Mouse (Mus musculus) left cerebral cortex, postnatal 10 days (tissue): ENCODE results near the gene Copg2. TPM values are rescaled to one million over a fixed set of nuclear protein-coding genes. Genes with fewer than 3 reads are reported as not detected.

ENCODE experiments used
- DNase-seq, 2 experiments: peaks; one replicate each; pipeline ENCODE4 v3.0.0; 2021 to 2022; ENCODE audit warnings: low spot score in 2 of 2, mixed read lengths in 1 of 2; ENCODE audit errors: extremely low spot score in 1 of 2
- intact Hi-C: fragments of 180-260 bp; cut with DNase I; formaldehyde crosslinking; loops from one replicate; pipeline ENCODE4 v1.15.1; 2025
- total RNA-seq, 2 experiments: library from RNA; stranded (reverse); gene quantifications; 2 replicates each; pipeline ENCODE4 v1.2.3; 2021

The Copg2 gene
- total RNA-seq, result 10 to 100 TPM; 50.4 to 53.6 TPM

DNA sequence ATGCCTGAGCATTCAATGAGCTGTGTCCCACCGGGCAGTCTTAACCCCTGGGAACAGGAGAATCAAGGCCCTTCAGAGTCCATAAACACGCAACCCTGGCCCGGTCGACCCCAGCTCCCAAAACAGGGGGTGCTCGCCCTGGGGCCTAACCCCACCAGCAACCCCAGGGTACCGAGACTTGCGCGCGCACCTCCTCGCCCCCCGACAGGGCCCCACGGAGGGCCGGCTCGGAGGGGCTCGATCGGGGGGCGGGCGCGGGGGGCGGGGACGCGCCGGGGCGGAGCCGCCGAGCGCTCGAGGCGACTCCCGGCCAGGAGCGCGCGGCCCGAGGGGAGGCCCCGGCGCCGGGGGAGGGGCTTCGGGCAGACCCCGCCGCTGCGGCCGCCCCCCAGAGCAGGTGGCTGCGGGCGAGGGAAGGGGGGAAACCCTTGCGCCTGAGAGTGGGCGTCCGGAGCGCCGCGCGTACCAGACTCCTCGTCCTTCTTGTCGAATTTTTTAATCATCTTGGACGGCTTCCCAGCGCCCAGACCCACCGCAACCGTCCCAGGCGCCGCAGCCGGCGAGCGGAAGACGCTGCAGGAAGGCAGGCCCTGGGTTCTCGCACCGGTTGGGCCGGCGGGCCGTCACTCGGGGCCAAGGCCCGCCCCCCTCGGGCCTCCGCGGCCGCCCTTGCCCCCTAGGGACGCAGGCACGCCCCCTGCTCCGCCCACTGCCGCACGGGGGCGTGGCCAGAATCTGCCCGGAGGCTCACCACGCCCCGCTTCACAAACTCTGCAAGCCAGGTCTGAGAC lies at the start of gene Copg2:
Gene Copg2, minus strand, starts transcription at position 600 of the 791 bp plus-strand sequence.
- peak; percentile 87 to 95 for DNase-seq
- intact Hi-C loops, result no loop called here

DNA sequence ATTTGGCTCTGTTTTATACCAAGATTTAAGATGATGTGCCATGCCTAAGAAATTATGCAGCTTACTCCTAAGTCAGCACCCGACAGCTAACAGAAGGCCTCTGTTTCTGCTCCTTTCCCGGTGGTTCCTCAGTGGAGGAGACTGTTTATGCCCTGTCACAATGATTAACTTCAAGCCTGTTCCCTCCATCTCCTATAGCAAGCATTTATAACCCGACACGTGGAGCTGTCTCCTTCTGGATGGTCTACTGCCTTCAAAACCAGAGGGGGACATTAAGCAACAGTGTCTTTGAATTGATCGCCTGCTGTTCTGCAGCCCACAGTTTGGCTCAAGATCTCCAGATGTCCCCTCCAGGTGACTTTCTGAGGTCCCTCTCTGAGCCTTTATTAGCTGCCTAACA lies 42.7 kb upstream of the Copg2 start:
- intact Hi-C loops, result no loop called here
- DNase-seq, result no peak

DNA sequence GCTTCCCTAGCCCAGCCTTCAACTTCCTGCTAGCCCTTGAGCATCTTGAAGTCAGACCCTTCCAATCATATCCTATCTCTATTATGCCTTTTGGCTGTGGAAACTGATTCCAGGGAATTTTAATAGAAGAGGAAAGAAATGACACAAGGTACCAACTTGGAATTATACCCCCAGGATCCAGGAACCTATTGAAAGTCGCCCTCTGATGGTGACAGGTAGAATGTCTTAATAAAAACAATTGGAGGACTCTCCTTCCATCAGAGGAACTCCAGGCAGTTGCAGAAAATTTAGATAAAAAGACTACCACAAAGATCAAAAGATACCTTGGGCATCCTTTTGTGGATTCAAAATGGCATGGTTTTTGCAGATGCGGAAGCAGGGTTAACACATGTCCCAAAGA lies 26.2 kb upstream of the Copg2 start:
- DNase-seq, result no peak
- intact Hi-C loops, result no loop called here

DNA sequence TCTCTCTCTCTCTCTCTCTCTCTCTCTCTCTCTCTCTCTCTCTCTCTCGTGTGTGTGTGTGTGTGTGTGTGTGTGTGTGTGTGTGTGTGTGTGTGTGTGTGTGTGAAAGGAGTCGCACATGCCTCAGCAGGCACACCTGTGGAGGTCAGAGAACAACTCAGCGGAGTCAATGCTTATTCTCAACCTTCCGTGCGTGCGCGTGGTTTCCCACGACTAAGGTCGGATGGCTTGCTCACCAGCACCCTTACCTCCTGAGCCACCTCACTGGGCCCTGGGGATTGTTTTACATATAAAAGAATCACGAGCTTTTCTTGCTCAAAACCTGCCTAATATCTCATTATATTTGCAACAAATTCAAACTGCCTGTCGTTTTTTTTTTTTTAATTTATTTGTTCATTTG lies 25.2 kb upstream of the Copg2 start:
- DNase-seq, result no peak
- intact Hi-C loops, result no loop called here

DNA sequence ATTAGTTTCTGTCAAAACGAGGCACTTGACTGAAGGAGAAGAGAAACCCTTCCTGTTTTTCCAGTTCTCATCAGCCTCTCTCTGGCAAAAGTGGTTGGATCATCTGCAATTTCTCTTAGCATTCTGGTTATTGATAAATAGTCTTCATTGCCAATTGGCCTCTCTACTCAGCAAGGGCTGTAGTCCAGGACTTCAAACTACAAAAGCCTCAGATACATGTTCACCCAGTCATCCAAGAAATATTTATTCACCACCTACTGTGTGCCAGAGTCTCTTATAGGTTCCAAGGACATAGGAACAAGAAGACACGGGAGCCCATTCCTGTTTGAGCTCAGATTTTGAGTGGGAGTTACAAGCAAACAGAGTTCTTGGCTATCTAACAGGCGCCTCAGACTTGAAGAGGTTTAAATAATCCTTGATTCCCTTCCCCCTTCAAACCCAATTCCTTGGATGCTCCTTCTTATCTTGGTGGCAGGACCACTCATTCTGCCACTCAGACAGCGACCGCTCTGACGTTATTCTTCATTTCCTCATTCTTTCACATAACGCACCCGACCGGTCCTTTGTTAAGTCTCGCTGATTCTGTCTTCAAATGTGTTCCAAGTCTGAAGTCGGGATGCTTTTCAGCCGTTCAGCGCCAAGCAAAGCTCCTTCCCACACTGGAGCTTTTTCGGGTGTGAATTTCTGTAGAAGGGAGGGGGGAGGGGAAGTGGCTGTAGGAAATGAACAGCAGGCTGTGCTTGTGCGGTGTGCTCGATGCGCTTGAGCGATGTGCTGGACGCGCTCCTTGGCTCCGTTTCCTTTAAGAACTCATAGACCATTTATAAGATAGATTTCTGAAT lies 24.5 kb upstream of the Copg2 start:
- DNase-seq, result peak; percentile 35 to 54
- intact Hi-C loops, result no loop called here

- intact Hi-C loops, result no loop called here
- DNase-seq, result no peak
Observed at GRCm38 (mm10) chr6:30915473-30915872, 18.9 kb upstream of the Copg2 start, which contains the start of gene Tsga13. Gene Tsga13, minus strand, starts transcription at chr6:30915573.

- intact Hi-C loops, result no loop called here
- DNase-seq, result peak in 1 of 2 experiments; percentile 21
Observed at GRCm38 (mm10) chr6:30907970-30908369, 11.4 kb upstream of the Copg2 start.

DNA sequence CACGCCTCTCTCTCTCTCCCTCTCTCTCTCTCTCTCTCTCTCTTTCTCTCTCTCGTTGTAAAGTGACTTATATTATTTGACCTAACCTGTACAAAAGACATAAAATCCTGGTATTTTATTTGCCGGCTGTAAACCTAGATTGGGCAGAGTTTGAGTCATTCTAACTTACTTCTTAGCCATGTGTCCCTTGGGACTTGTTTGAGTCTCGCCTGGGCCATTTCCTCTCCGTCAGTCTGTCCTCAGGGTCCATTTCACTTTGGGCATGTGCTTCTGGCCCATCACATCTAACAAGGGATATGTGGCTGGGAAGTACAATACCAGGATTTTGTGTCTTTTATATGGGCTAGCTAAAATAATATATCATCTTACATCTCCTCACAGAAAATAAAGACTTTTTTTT lies 8.3 kb upstream of the Copg2 start:
- intact Hi-C loops, result no loop called here
- DNase-seq, result no peak

DNA sequence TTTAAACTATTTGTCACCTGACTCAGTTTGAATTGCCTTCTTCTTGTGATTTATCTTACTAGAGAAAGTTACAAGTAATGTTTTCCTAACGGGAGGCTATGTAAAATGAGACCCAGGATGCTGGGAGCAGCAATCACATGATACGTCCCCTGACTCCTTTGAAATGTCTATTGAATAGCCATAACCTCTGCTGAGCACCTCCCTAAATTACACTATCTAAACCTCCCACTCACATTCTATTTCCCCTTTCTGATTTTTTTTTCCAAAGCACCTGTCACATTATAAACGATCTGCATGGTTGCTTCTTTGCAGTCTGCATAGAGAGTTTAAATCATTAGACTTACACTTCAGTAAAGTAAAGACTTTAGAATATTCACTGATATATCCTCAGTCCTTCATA lies 7.4 kb upstream of the Copg2 start:
- intact Hi-C loops, result no loop called here

GRCm38 (mm10) chr6:30897520-30897919 lies 926 bp upstream of the Copg2 start:
- intact Hi-C loops, result no loop called here
- no peak for DNase-seq

More for the DNA sequence above, 7.4 kb upstream of the Copg2 start:
- no peak for DNase-seq

GRCm38 (mm10) chr6:30896986-30897327 lies 363 bp upstream of the Copg2 start:
- no peak for DNase-seq
- intact Hi-C loops, result no loop called here

GRCm38 (mm10) chr6:30895819-30896194 lies 787 bp downstream of the Copg2 start:
- intact Hi-C loops, result no loop called here
- DNase-seq, result peak in 1 of 2 experiments; percentile 8

DNA sequence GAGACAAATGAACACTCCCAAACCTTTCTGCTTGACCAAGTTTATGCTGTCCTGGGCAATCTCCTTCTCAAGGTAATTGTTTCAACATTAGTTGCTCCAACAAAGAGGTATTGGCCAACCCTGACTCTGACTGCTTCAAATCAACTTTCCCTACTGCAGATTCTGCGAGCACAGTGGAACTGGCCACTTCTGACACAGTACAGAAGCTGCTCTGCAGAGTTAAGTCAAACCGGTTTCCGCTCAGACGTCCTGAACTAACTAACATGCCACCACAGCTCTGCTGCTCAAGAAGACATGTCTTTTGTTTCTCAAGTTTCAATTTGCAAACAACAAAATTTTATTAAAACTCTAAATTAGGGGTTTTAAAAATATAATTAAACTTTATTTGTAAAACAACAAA lies 3.5 kb downstream of the Copg2 start:
- DNase-seq, result no peak
- intact Hi-C loops, result no loop called here

- intact Hi-C loops, result no loop called here
- DNase-seq, result no peak
Observed at GRCm38 (mm10) chr6:30891761-30892160, 4.8 kb downstream of the Copg2 start.

GRCm38 (mm10) chr6:30884856-30885255 lies 11.7 kb downstream of the Copg2 start:
- intact Hi-C loops, result no loop called here
- no peak for DNase-seq

GRCm38 (mm10) chr6:30883491-30883890 lies 13.1 kb downstream of the Copg2 start:
- intact Hi-C loops, result no loop called here
- peak in 1 of 2 experiments; percentile 16 for DNase-seq

DNA sequence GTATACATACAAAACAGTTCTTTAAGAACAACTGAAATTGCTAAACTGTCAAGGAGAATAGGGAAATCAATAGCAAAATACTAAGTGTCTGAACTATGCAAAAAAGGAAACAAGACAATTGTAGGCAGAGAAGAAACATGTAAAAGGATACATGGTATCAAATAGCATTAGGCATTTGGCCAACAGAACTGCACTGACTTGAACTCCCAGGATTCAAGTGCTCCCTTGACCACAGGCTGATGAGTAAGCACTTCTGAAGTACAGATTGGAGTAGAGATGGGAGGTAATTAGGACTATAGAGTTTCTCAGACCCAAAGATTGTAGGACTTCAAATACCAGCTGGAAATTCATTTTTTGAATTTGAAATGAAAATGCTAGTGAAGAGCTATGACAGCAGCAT lies 19.9 kb downstream of the Copg2 start:
- intact Hi-C loops, result no loop called here
- DNase-seq, result no peak

- intact Hi-C loops, result no loop called here
- DNase-seq, result no peak
Observed at GRCm38 (mm10) chr6:30866501-30866900, 30.1 kb downstream of the Copg2 start.

- intact Hi-C loops, result no loop called here
- DNase-seq, result no peak
Observed at GRCm38 (mm10) chr6:30865031-30865678, 31.4 kb downstream of the Copg2 start.

- intact Hi-C loops, result no loop called here
- DNase-seq, result no peak
Observed at GRCm38 (mm10) chr6:30855956-30856355, 40.6 kb downstream of the Copg2 start.
